Mouse (Mus musculus) limb, embryonic 14.5 days (tissue): ENCODE data around the gene Chadl. TPM values are rescaled to one million over a fixed set of nuclear protein-coding genes. Genes with fewer than 3 reads are reported as not detected.

Experiments
- ATAC-seq: fragments of 200-750 bp; cut with Nextera tagmentation; 2 replicates; pipeline ENCODE4 v1.8.0; 2017; ENCODE audit warnings: low read depth, moderate number of reproducible peaks, moderate TSS enrichment; ENCODE audit not compliant: low FRiP score
- DNase-seq: peaks from one replicate; pipeline ENCODE4 v3.0.0-alpha.2; 2015; ENCODE audit warnings: low spot score
- H3K27ac ChIP-seq: fragments of 300-500 bp; sonication (generic); replicated peaks from 2 replicates; pipeline ENCODE4 v1.5.1; 2014; ENCODE audit warnings: low read depth, mild to moderate bottlenecking, low read length, moderate library complexity, mixed read lengths
- H3K27me3 ChIP-seq: fragments of 300-500 bp; sonication (generic); 2 replicates; pipeline ENCODE4 v1.6.1; 2014; ENCODE audit warnings: low read length, mixed read lengths; ENCODE audit not compliant: control insufficient read depth, insufficient read depth
- H3K36me3 ChIP-seq: fragments of 300-500 bp; sonication (generic); 2 replicates; pipeline ENCODE4 v1.6.1; 2014; ENCODE audit warnings: mild to moderate bottlenecking, low read length, moderate library complexity, mixed read lengths; ENCODE audit not compliant: control insufficient read depth, insufficient read depth
- H3K4me1 ChIP-seq: fragments of 300-500 bp; sonication (generic); 2 replicates; pipeline ENCODE4 v1.6.1; 2014; ENCODE audit warnings: antibody characterized with exemption, low read length, mixed read lengths; ENCODE audit not compliant: control insufficient read depth, insufficient read depth
- H3K4me2 ChIP-seq: fragments of 300-500 bp; sonication (generic); replicated peaks from 2 replicates; pipeline ENCODE4 v1.6.1; 2014; ENCODE audit warnings: low read depth, mild to moderate bottlenecking, low read length, moderate library complexity; ENCODE audit not compliant: severe bottlenecking
- H3K4me3 ChIP-seq: fragments of 300-500 bp; sonication (generic); replicated peaks from 2 replicates; pipeline ENCODE4 v1.5.1; 2014; ENCODE audit warnings: low read length
- H3K9ac ChIP-seq: fragments of 300-500 bp; sonication (generic); 2 replicates; pipeline ENCODE4 v1.6.1; 2014; ENCODE audit warnings: mild to moderate bottlenecking, low read depth, low read length, moderate library complexity; ENCODE audit not compliant: severe bottlenecking
- H3K9me3 ChIP-seq: fragments of 300-500 bp; sonication (generic); 2 replicates; pipeline ENCODE4 v1.6.1; 2016; ENCODE audit warnings: low read length; ENCODE audit not compliant: control insufficient read depth
- POLR2A ChIP-seq: fragments of 200-500 bp; IDR thresholded peaks from 2 replicates; pipeline ENCODE4 v1.8.0; 2012; ENCODE audit warnings: inconsistent platforms, mild to moderate bottlenecking, moderate library complexity, borderline replicate concordance; ENCODE audit not compliant: insufficient read depth, insufficient read length; ENCODE audit errors: extremely low read depth
- WGBS: fragments of 180-500 bp; shearing (Covaris S2); extraction: QIAGEN DNeasy Blood & Tissue Kit; methylation state at CpG from one replicate; pipeline ENCODE4 v1.1.7; 2014; 5-methylcytosine and 5-hydroxymethylcytosine counted together
- polyA plus RNA-seq, 2 experiments: library from polyadenylated mRNA; depleted of rRNA in 1 of 2; stranded (reverse) in 1 of 2; unstranded in 1 of 2; fragments of >200 nt; fragmentation: Nextera tagmentation in 1 of 2; extraction: Ambion mirVana in 1 of 2; gene quantifications; 2 replicates each; pipeline versions ENCODE4 v1.2.1 to v1.2.3; 2012 to 2014

The Chadl gene
- polyA plus RNA-seq, 2 experiments, result 22.6 to 46.3 TPM

GRCm38 (mm10) chr15:81739296-81739695, 42.2 kb upstream of the Chadl start:
- H3K4me1 ChIP-seq, result no peaks in the 10 kb centered on the region
- DNase-seq (no peak), ATAC-seq (no peak)
- no peaks in the 10 kb centered on the region for H3K9me3 ChIP-seq
- no peak overlapping the region for H3K4me2 ChIP-seq
- H3K36me3 ChIP-seq, result no peaks in the 10 kb centered on the region
- no peak overlapping the region for H3K4me3 ChIP-seq
- no peak overlapping the region for H3K9ac ChIP-seq
- H3K27me3 ChIP-seq, result no peaks in the 10 kb centered on the region
- no peak overlapping the region for H3K27ac ChIP-seq
- WGBS, result 74% methylated on average over 3 of the region's 3 CpGs
- no peak for TF ChIP-seq POLR2A

- Histone ChIP-seq H3K9ac (no peak overlapping the region), H3K27ac (no peak overlapping the region), H3K4me3 (no peak overlapping the region), H3K4me2 (no peak overlapping the region), H3K4me1 (no peaks in the 10 kb centered on the region), H3K36me3 (no peaks in the 10 kb centered on the region), H3K27me3 (no peaks in the 10 kb centered on the region), H3K9me3 (no peaks in the 10 kb centered on the region)
- DNase-seq (no peak), ATAC-seq (no peak)
- 55% methylated on average over 3 of the region's 3 CpGs for WGBS
- TF ChIP-seq POLR2A, result no peak
These were observed 38.0 kb upstream of the Chadl start for GRCm38 (mm10) chr15:81735075-81735474.

- Histone ChIP-seq H3K9ac (peak overlapping the region; percentile 81), H3K36me3 (no peaks in the 10 kb centered on the region; the same call in 1 of the 2 replicates), H3K9me3 (no peaks in the 10 kb centered on the region), H3K4me1 (peaks cover 10% of the 10 kb centered on the region), H3K4me3 (peak overlapping the region; percentile 86), H3K4me2 (peak overlapping the region; percentile 91), H3K27me3 (no peaks in the 10 kb centered on the region), H3K27ac (no peak overlapping the region)
- 5% methylated on average over 41 of the region's 41 CpGs for WGBS
- no peak for TF ChIP-seq POLR2A
- ATAC-seq (peak; percentile 99), DNase-seq (peak; percentile 99)
These were observed 32.9 kb upstream of the Chadl start for GRCm38 (mm10) chr15:81729792-81730635.

GRCm38 (mm10) chr15:81729241-81729791, 32.2 kb upstream of the Chadl start:
- H3K9me3 ChIP-seq, result no peaks in the 10 kb centered on the region
- WGBS, result under 1% methylated on average over 47 of the region's 49 CpGs
- peak overlapping the region; percentile 86 for H3K4me3 ChIP-seq
- TF ChIP-seq POLR2A, result no peak
- H3K27ac ChIP-seq, result peak overlapping the region; percentile 28; the same call in 1 of the 2 replicates
- DNase-seq (no peak), ATAC-seq (peak; percentile 24)
- H3K9ac ChIP-seq, result peak overlapping the region; percentile 81
- peaks cover 6% of the 10 kb centered on the region for H3K36me3 ChIP-seq
- H3K4me2 ChIP-seq, result peak overlapping the region; percentile 91
- H3K4me1 ChIP-seq, result peaks cover 10% of the 10 kb centered on the region
- H3K27me3 ChIP-seq, result no peaks in the 10 kb centered on the region

DNA sequence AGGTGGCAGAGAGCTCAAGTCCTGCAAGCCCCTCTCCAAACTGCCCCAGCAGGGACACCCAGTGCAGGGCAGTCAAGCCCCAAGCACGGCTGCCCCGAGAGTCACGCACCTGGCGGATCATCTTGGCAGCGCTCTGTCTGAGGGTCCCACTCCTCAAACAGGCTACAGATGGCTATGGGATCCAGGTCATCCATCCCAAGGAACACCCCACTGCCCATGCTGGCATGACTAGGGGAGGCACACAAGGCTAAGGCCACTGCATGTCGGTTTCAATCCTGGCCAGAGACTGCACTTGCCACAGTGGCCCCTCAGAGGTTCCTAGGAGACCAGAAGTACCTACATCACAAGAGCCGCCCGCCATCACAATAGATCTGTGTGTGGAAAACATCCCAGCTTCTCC, 28.9 kb upstream of the Chadl start:
- 97% methylated on average over 8 of the region's 8 CpGs for WGBS
- Histone ChIP-seq H3K27ac (no peak overlapping the region), H3K27me3 (no peaks in the 10 kb centered on the region), H3K36me3 (peaks cover 40% of the 10 kb centered on the region), H3K9ac (no peak overlapping the region), H3K4me2 (no peak overlapping the region), H3K4me3 (no peak overlapping the region), H3K4me1 (peaks cover 10% of the 10 kb centered on the region), H3K9me3 (no peaks in the 10 kb centered on the region)
- DNase-seq, result no peak
- ATAC-seq, result no peak
- TF ChIP-seq POLR2A, result no peak
